Mouse (Mus musculus): ENCODE data around the gene Ermap. TPM values are rescaled to one million over a fixed set of nuclear protein-coding genes. Genes with fewer than 3 reads are reported as not detected.

Ermap gene
- polyA plus RNA-seq, 1 experiment from 2014 or later, result 0.87 TPM

DNA sequence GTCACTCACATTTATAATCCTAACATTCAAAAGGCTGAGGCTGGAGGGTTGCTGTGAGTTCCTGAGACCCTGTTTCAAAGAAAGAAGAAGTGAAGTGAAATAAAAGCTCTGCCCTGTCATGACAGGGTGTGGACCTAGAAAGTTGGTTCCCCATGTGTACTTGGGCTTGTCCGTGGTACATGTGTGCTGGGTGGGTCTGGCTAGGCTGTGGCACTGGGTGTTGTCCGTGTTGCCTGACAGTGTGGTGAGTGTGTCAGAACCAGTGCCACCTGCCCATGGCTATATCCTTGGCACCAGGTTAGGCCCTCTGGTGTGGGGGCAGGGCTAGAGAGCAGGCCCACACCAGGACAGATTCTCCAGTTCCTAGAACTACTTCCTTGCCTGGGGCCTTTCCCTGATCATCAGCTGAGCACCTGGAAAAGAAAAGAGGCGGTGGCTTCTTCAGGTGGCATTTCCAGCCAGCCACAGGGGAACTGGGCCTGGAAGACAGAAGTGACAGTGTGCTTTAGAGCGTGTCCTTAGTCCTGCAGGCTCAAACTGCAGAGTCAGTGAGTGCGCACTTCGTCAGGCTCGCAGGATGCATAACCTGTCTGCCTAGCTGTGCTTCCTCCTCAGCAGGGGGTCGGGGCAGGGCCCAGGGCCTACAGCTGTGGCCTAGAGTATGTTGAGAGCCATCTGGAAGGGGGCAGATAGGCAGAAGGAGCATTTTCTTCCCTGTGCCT is 58.5 kb downstream of the Ermap start:
- Histone ChIP-seq H3K4me1 (no peaks in the 10 kb centered on the region), H3K4me3 (no peak overlapping the region), H3K27ac (no peak overlapping the region), H3K36me3 (ENCODE audit: poor library complexity, severe bottlenecking) (peaks cover 80% of the 10 kb centered on the region), H3K27me3 (no peaks in the 10 kb centered on the region), H3K9ac (no peak overlapping the region), H3K4me2 (no peak overlapping the region), H3K9me3 (replicated peaks) (no peaks in the 10 kb centered on the region)
- WGBS, result 88% methylated on average over 8 of the region's 8 CpGs
- no peak for ATAC-seq

- Histone ChIP-seq H3K4me2 (no peak overlapping the region), H3K4me3 (no peak overlapping the region), H3K27me3 (no peaks in the 10 kb centered on the region), H3K9me3 (replicated peaks) (no peaks in the 10 kb centered on the region), H3K4me1 (no peaks in the 10 kb centered on the region), H3K27ac (no peak overlapping the region), H3K9ac (no peak overlapping the region), H3K36me3 (ENCODE audit: poor library complexity, severe bottlenecking) (peaks cover 71% of the 10 kb centered on the region)
- ATAC-seq, result no peak
- WGBS, result 87% methylated on average over 1 of the region's 1 CpGs
These were observed 60.7 kb downstream of the Ermap start for GRCm38 (mm10) chr4:119129096-119129495.

DNA sequence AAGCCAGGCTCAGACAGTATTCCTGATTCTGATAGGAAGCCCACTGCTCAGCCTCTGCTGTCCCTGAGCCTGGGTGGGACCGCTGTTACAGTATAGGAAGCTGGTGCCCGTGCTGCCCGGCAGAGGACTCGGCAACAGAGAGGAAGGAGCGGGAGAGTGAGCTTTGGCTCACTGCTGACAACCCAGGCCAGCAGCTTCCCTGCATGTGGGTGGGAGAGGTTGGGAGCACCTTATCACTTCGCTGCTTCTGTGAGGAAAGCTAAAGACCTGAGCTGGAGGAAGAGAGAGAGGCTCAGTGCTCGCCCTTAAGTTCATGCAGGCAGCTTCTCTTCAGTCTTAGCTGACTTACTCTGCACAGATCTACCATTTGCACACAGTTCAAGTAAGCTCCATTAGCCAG is 61.3 kb downstream of the Ermap start:
- no peaks in the 10 kb centered on the region for H3K9me3 ChIP-seq (replicated peaks)
- H3K27me3 ChIP-seq, result no peaks in the 10 kb centered on the region
- H3K4me1 ChIP-seq, result no peaks in the 10 kb centered on the region
- H3K4me2 ChIP-seq, result no peak overlapping the region
- H3K4me3 ChIP-seq, result no peak overlapping the region
- H3K36me3 ChIP-seq (ENCODE audit: poor library complexity, severe bottlenecking), result peaks cover 70% of the 10 kb centered on the region
- ATAC-seq, result no peak
- no peak overlapping the region for H3K27ac ChIP-seq
- no peak overlapping the region for H3K9ac ChIP-seq
- 84% methylated on average over 7 of the region's 7 CpGs for WGBS

DNA sequence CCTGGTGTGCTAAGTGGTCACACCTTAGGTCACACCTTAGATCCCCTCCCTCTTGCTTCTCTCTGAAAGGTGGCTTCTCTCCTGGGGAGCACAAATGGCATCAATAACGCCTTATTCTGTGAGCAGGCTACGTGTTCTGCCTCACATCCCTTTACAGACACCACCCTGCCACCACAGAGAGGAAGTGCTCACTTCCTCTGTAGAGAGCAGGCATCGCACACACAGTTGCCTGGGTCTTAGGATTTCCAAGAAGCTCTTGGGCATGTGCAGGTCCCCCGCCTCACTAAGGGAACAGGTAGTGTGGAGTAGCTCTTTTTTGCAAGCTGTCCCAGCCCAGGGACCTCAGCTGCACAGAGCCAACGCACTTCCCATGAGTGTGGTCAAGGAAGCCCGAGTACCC is 62.6 kb downstream of the Ermap start:
- no peak overlapping the region for H3K27ac ChIP-seq
- H3K27me3 ChIP-seq, result no peaks in the 10 kb centered on the region
- peaks cover 70% of the 10 kb centered on the region for H3K36me3 ChIP-seq (ENCODE audit: poor library complexity, severe bottlenecking)
- no peak overlapping the region for H3K4me2 ChIP-seq
- no peak overlapping the region for H3K4me3 ChIP-seq
- H3K9ac ChIP-seq, result no peak overlapping the region
- no peaks in the 10 kb centered on the region for H3K4me1 ChIP-seq
- 84% methylated on average over 6 of the region's 6 CpGs for WGBS
- ATAC-seq, result no peak
- H3K9me3 ChIP-seq (replicated peaks), result no peaks in the 10 kb centered on the region

DNA sequence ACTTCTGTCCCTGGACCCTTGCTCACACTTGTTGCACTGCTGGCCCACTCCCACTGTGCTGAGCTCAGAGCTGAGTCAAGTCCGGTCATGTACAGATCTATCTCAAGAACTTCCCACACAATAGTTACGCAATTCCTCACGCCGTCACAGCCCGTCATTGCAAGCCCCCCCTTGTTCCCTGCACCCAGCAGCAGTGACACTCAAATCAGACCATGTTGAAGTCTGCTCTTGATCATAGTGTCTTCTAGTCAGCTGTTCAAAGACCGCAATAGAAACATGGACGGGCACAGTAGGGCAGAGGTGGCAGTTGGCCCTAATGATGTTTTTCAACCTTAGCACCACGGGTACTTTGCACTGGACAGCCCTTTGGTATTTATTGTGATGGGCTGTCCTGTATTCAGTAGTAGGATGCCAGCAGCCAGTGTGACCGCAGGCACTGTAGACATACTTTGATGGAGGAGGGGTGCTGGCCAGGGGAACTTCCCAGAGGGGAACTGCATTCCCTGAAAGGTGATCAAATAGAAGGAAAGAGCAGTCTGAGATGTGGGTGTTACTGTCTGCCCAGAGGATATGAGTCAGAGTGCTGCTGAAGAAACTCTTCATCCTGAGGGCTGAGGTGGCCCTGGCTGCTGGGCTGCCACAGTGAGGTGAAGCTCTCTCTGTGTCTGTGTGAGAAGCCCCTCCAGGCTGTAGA is 64.1 kb downstream of the Ermap start:
- 81% methylated on average over 9 of the region's 9 CpGs for WGBS
- H3K27me3 ChIP-seq, result no peaks in the 10 kb centered on the region
- H3K36me3 ChIP-seq (ENCODE audit: poor library complexity, severe bottlenecking), result peaks cover 70% of the 10 kb centered on the region
- H3K4me1 ChIP-seq, result 0 out of 2 replicates have a peak, but pooled peaks cover 3% of the 10 kb centered on the region
- H3K4me2 ChIP-seq, result no peak overlapping the region
- ATAC-seq, result no peak
- H3K27ac ChIP-seq, result no peak overlapping the region
- no peaks in the 10 kb centered on the region for H3K9me3 ChIP-seq (replicated peaks)
- H3K4me3 ChIP-seq, result no peak overlapping the region
- H3K9ac ChIP-seq, result no peak overlapping the region

MicroRNAs encoded within 50 kb of the gene (microRNA counts, 519-probe panel; counts per million panel counts)
- microRNA mmu-miR-1957, result 177 counts per million, percentile 53 among the panel's probes with 10 or more counts

Small RNA genes lying within 50 kb of the gene (microRNA-seq; reads per million reads assigned to microRNA genes)
- not detected for gene Mir1957a

Other genes with a start within 250 kb of the Ermap start
- not detected in 2 replicates for gene Lao1, start 228.4 kb downstream of the Ermap start, polyA plus RNA-seq (2015; fragmentation: Nextera tagmentation; extraction: Ambion mirVana)
- gene Slc2a1, start 81.3 kb downstream of the Ermap start, polyA plus RNA-seq (2015; fragmentation: Nextera tagmentation; extraction: Ambion mirVana), result 95.4 and 96.2 TPM in 2 replicates
- 9.1 and 9.3 TPM in 2 replicates for gene Zfp691, start 15.8 kb downstream of the Ermap start, polyA plus RNA-seq (2015; fragmentation: Nextera tagmentation; extraction: Ambion mirVana)
- gene Svbp, start 5.3 kb upstream of the Ermap start, polyA plus RNA-seq (2015; fragmentation: Nextera tagmentation; extraction: Ambion mirVana), result 212 and 215 TPM in 2 replicates
- gene Tmem269, start 28.2 kb upstream of the Ermap start, polyA plus RNA-seq (2015; fragmentation: Nextera tagmentation; extraction: Ambion mirVana), result not detected in 2 replicates
- 28.0 and 30.9 TPM in 2 replicates for gene AU022252, start 42.7 kb upstream of the Ermap start, polyA plus RNA-seq (2015; fragmentation: Nextera tagmentation; extraction: Ambion mirVana)
- 7.6 and 8.1 TPM in 2 replicates for gene P3h1, start 42.9 kb upstream of the Ermap start, polyA plus RNA-seq (2015; fragmentation: Nextera tagmentation; extraction: Ambion mirVana)
- gene Cldn19, start 65.4 kb upstream of the Ermap start, polyA plus RNA-seq (2015; fragmentation: Nextera tagmentation; extraction: Ambion mirVana), result 0.18 TPM in 2 replicates
- gene Ybx1, start 104.6 kb upstream of the Ermap start, polyA plus RNA-seq (2015; fragmentation: Nextera tagmentation; extraction: Ambion mirVana), result 763 and 887 TPM in 2 replicates
- gene Ppih, start 130.5 kb upstream of the Ermap start, polyA plus RNA-seq (2015; fragmentation: Nextera tagmentation; extraction: Ambion mirVana), result 101 and 123 TPM in 2 replicates
- gene Ccdc30, start 225.5 kb upstream of the Ermap start, polyA plus RNA-seq (2015; fragmentation: Nextera tagmentation; extraction: Ambion mirVana), result 12.4 and 12.5 TPM in 2 replicates
- 15.4 and 17.9 TPM in 2 replicates for gene Ppcs, start 232.4 kb upstream of the Ermap start, polyA plus RNA-seq (2015; fragmentation: Nextera tagmentation; extraction: Ambion mirVana)
- 0.26 and 0.35 TPM in 2 replicates for gene Zmynd12, start 232.8 kb upstream of the Ermap start, polyA plus RNA-seq (2015; fragmentation: Nextera tagmentation; extraction: Ambion mirVana)

Measured in forebrain, embryonic 13.5 days (tissue).